Mouse (Mus musculus) testis, adult 2 months (tissue): Measurements from ENCODE around the gene Tmtc3.

Source experiments
- CTCF ChIP-seq: fragments of 200-500 bp; IDR thresholded peaks from 2 replicates; pipeline ENCODE4 v1.5.1; 2012; ENCODE audit warnings: low read depth, mild to moderate bottlenecking, inconsistent platforms, low read length, moderate library complexity; ENCODE audit not compliant: control insufficient read depth, insufficient read depth, insufficient replicate concordance
- POLR2A ChIP-seq: fragments of 200-500 bp; IDR thresholded peaks from 2 replicates; pipeline ENCODE4 v1.6.1; 2012; ENCODE audit warnings: low read depth, mild to moderate bottlenecking, inconsistent platforms, low read length, moderate library complexity; ENCODE audit not compliant: control insufficient read depth

- TF ChIP-seq CTCF (no peak), POLR2A (no peak)
These were observed 451 bp downstream of the Tmtc3 start for GRCm38 (mm10) chr10:100486701-100487096.
